Mouse (Mus musculus) macrophage (primary cell): Measurements from ENCODE around the gene Naa25. TPM values are rescaled to one million over a fixed set of nuclear protein-coding genes. Genes with fewer than 3 reads are reported as not detected.

Source experiments
- H3K27ac ChIP-seq: fragments of 350-480 bp; formaldehyde crosslinking; 2 replicates; pipeline ENCODE4 v1.9.0; 2021
- H3K36me3 ChIP-seq: fragments of 350-480 bp; formaldehyde crosslinking; 2 replicates; pipeline ENCODE4 v1.9.0; 2021; ENCODE audit errors: inconsistent target
- H3K4me3 ChIP-seq: fragments of 350-480 bp; formaldehyde crosslinking; 2 replicates; pipeline ENCODE4 v1.9.0; 2021; ENCODE audit errors: inconsistent target
- H3K79me2 ChIP-seq: fragments of 350-480 bp; formaldehyde crosslinking; 2 replicates; pipeline ENCODE4 v1.9.0; 2021; ENCODE audit errors: inconsistent target
- WGBS: methylation state at CpG from one replicate; pipeline ENCODE4 v1.1.7; 2026; ENCODE audit warnings: inconsistent platforms; ENCODE audit not compliant: missing documents; 5-methylcytosine and 5-hydroxymethylcytosine counted together
- polyA plus RNA-seq: library from polyadenylated mRNA; stranded (reverse); fragments of 250-400 nt; gene quantifications from 3 replicates; pipeline ENCODE4 v1.2.4, GENCODE M21; 2018; ENCODE audit warnings: inconsistent platforms

Gene Naa25
- polyA plus RNA-seq, 1 experiment from 2014 or later: 17.0 TPM

GRCm38 (mm10) chr5:121385461-121386119 is 12.1 kb upstream of the Naa25 start, which contains the start of gene Trafd1:
Gene Trafd1 (minus strand): TSS chr5:121385632.
- WGBS: under 1% methylated on average over 33 of the region's 45 CpGs
- H3K79me2 ChIP-seq: peaks cover 45% of the 10 kb centered on the region
- H3K27ac ChIP-seq: peak within 1 kb of the TSS; percentile 96
- H3K36me3 ChIP-seq: peaks cover 27% of the 10 kb centered on the region
- peak within 1 kb of the TSS; percentile 88 for H3K4me3 ChIP-seq

GRCm38 (mm10) chr5:121386120-121386909 is 11.4 kb upstream of the Naa25 start:
- peak overlapping the region; percentile 46 for H3K27ac ChIP-seq
- H3K4me3 ChIP-seq: peak overlapping the region; percentile 36

GRCm38 (mm10) chr5:121387126-121387525 is 10.6 kb upstream of the Naa25 start:
- H3K4me3 ChIP-seq: no peak overlapping the region
- WGBS: 83% methylated on average over 3 of the region's 4 CpGs

More at GRCm38 (mm10) chr5:121386120-121386909, 11.4 kb upstream of the Naa25 start:
- H3K79me2 ChIP-seq: peaks cover 38% of the 10 kb centered on the region
- peaks cover 21% of the 10 kb centered on the region for H3K36me3 ChIP-seq
- WGBS: 24% methylated on average over 22 of the region's 22 CpGs

GRCm38 (mm10) chr5:121389106-121389505 is 8.6 kb upstream of the Naa25 start:
- no peak overlapping the region for H3K4me3 ChIP-seq
- WGBS: 51% methylated on average over 7 of the region's 7 CpGs
- H3K79me2 ChIP-seq: peaks cover 10% of the 10 kb centered on the region
- peak overlapping the region; percentile 46 for H3K27ac ChIP-seq
- H3K36me3 ChIP-seq: no peaks in the 10 kb centered on the region

More at GRCm38 (mm10) chr5:121387126-121387525, 10.6 kb upstream of the Naa25 start:
- peaks cover 13% of the 10 kb centered on the region; the same call in 1 of the 2 replicates for H3K36me3 ChIP-seq
- peaks cover 30% of the 10 kb centered on the region for H3K79me2 ChIP-seq
- peak overlapping the region; percentile 46; the same call in 1 of the 2 replicates for H3K27ac ChIP-seq

GRCm38 (mm10) chr5:121389691-121390090 is 8.0 kb upstream of the Naa25 start:
- H3K4me3 ChIP-seq: no peak overlapping the region
- peak overlapping the region; percentile 46 for H3K27ac ChIP-seq
- peaks cover 4% of the 10 kb centered on the region; the same call in 1 of the 2 replicates for H3K79me2 ChIP-seq
- H3K36me3 ChIP-seq: no peaks in the 10 kb centered on the region

- no peak overlapping the region for H3K27ac ChIP-seq
- WGBS: 57% methylated on average over 16 of the region's 16 CpGs
Measured at GRCm38 (mm10) chr5:121392667-121393380, 4.9 kb upstream of the Naa25 start.

GRCm38 (mm10) chr5:121393402-121393801 is 4.3 kb upstream of the Naa25 start:
- no peak overlapping the region for H3K27ac ChIP-seq
- 94% methylated on average over 3 of the region's 3 CpGs for WGBS
- H3K36me3 ChIP-seq: no peaks in the 10 kb centered on the region
- H3K4me3 ChIP-seq: no peak overlapping the region
- H3K79me2 ChIP-seq: peaks cover 4% of the 10 kb centered on the region

More at GRCm38 (mm10) chr5:121392667-121393380, 4.9 kb upstream of the Naa25 start:
- no peak overlapping the region for H3K4me3 ChIP-seq
- H3K36me3 ChIP-seq: no peaks in the 10 kb centered on the region
- no peaks in the 10 kb centered on the region; the same call in 1 of the 2 replicates for H3K79me2 ChIP-seq

- Histone ChIP-seq H3K79me2 (peaks cover 26% of the 10 kb centered on the region), H3K4me3 (no peak overlapping the region), H3K36me3 (no peaks in the 10 kb centered on the region), H3K27ac (no peak overlapping the region)
- WGBS: 93% methylated on average over 5 of the region's 5 CpGs
Measured at GRCm38 (mm10) chr5:121395621-121396020, 2.1 kb upstream of the Naa25 start.

GRCm38 (mm10) chr5:121398146-121398964 is 619 bp downstream of the Naa25 start:
- peak overlapping the region; percentile 65 for H3K27ac ChIP-seq
- under 1% methylated on average over 65 of the region's 67 CpGs for WGBS
- peaks cover 54% of the 10 kb centered on the region for H3K79me2 ChIP-seq
- H3K4me3 ChIP-seq: peak overlapping the region; percentile 74
- no peaks in the 10 kb centered on the region for H3K36me3 ChIP-seq

GRCm38 (mm10) chr5:121398965-121399462 is 1.3 kb downstream of the Naa25 start:
- 23% methylated on average over 9 of the region's 9 CpGs for WGBS
- Histone ChIP-seq H3K79me2 (peaks cover 60% of the 10 kb centered on the region), H3K4me3 (peak overlapping the region; percentile 74), H3K27ac (peak overlapping the region; percentile 65), H3K36me3 (no peaks in the 10 kb centered on the region)

GRCm38 (mm10) chr5:121399540-121399939 is 1.8 kb downstream of the Naa25 start:
- peak overlapping the region; percentile 65 for H3K27ac ChIP-seq
- H3K36me3 ChIP-seq: no peaks in the 10 kb centered on the region
- 52% methylated on average over 5 of the region's 5 CpGs for WGBS
- H3K4me3 ChIP-seq: peak overlapping the region; percentile 74
- H3K79me2 ChIP-seq: peaks cover 65% of the 10 kb centered on the region

- 24% methylated on average over 5 of the region's 5 CpGs for WGBS
- H3K27ac ChIP-seq: peak overlapping the region; percentile 65
Measured at GRCm38 (mm10) chr5:121400064-121400463, 2.3 kb downstream of the Naa25 start.

GRCm38 (mm10) chr5:121400849-121401248 is 3.1 kb downstream of the Naa25 start:
- peaks cover 78% of the 10 kb centered on the region for H3K79me2 ChIP-seq

More at GRCm38 (mm10) chr5:121400064-121400463, 2.3 kb downstream of the Naa25 start:
- Histone ChIP-seq H3K4me3 (peak overlapping the region; percentile 74; the same call in 1 of the 2 replicates), H3K36me3 (no peaks in the 10 kb centered on the region), H3K79me2 (peaks cover 71% of the 10 kb centered on the region)

More at GRCm38 (mm10) chr5:121400849-121401248, 3.1 kb downstream of the Naa25 start:
- H3K4me3 ChIP-seq: no peak overlapping the region
- peak overlapping the region; percentile 65 for H3K27ac ChIP-seq
- 91% methylated on average over 5 of the region's 5 CpGs for WGBS
- H3K36me3 ChIP-seq: no peaks in the 10 kb centered on the region
